Mouse (Mus musculus) Muller cell, postnatal 12 days (primary cell): ENCODE measurements around the gene Mapt.

ENCODE experiments used
- DNase-seq: peaks from one replicate; pipeline ENCODE4 v3.0.0-alpha.2; 2015; ENCODE audit errors: inconsistent ontology term

Mapt gene

DNA sequence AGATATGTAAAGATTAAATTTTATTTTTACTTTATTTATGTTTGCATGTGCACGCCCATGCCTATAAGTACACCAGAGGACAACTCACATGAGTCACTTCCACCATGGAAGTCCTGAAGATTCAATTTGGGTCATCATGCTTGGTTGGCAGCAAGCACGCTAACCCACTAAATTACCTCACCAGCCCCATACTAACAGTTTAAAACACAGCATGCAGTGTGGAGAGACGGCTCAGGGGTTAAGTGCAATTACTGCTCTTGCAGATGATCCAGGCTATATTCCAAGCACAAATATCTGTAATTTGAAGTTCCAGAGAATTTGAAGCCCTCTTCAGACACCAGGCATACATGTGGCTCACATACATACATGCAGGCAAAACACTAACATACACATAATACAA, 145.1 kb downstream of the Mapt start:
- DNase-seq: no peak

DNA sequence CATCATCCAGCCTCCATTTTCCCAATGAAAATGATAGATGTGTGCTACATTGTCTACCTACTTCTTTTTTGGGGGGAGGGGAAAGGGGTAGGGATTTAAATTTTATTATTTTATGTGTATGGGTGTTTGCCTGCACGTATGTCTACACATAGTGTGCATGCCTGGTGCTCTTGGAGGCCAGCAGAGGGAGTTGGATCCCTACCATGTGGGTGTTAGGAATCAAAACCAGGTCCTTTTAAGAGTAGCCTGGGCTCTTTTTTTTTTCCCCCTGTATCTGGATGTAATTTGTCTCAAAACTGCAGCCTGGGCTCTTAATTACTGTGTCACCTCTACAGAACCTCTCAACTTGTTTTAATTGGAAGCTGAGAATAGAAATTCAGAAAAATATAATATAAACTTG, 148.4 kb downstream of the Mapt start:
- DNase-seq: no peak
